Mouse (Mus musculus) olfactory bulb, adult 2 months (tissue): ENCODE measurements around the gene Dlgap4.

Experiments used
- CTCF ChIP-seq: fragments of 200-500 bp; IDR thresholded peaks from 2 replicates; pipeline ENCODE4 v1.5.1; 2012; ENCODE audit warnings: low read depth, mild to moderate bottlenecking, low read length, moderate library complexity; ENCODE audit not compliant: insufficient read depth
- POLR2A ChIP-seq: fragments of 200-500 bp; IDR thresholded peaks from 2 replicates; pipeline ENCODE4 v1.6.1; 2012; ENCODE audit warnings: mild to moderate bottlenecking, low read depth, low read length, moderate library complexity; ENCODE audit not compliant: insufficient read depth

DNA sequence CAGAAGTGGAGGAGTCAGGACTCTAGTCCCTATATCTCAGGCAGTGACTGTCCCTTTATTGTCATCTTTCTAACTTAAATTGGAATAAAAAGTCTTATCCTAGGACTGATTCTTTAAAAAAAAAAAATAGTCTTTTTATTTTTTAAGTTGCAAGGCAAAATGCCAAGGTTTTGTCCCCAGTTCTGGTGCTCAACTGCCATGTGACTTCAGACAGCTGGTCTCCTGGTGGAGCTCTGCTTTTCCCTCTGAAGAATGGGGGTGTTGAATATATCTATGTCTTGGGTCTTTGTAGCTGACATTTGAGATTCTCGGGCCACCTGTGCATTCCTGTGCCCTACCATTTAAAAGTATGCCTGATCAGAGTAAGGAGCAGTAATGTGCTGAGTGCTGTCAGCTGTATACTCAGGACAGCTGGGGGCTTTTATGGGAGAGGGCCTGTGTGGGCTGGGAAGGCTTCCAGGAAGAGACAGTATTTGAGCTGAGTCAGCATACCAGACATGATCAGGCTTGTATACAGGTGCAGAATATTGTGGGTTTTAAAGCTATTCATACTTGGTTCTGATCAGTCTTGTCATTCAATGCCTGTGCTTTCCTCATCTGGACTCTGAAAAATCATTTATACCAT lies 110.5 kb downstream of the Dlgap4 start:
- TF ChIP-seq CTCF, result no peak
- TF ChIP-seq POLR2A, result no peak
